Comparison of ENCODE assay signal across 27 mouse cellular contexts in genomic region chr3:50899830-50900350, GRCm38 (mm10).
DNase-seq lines count a peak whose midpoint lies in the region; ATAC-seq lines count a peak whose summit lies in the region.
"Had no signal": no experiment of that assay in that cellular context is flagged by ENCODE, and none has a peak within 500 bp of the region (broad histone marks: within the 10 kb centered on the region; RNA-seq: fewer than 3 reads in every experiment).

No protein-coding gene starts in this region.

- no peak for ATAC-seq in heart, embryonic 12.5 days (ENCODE audit: insufficient number of reproducible peaks, low FRiP score)
- ATAC-seq: forebrain, embryonic 14.5 days; intestine, postnatal 0 days; liver, embryonic 12.5 days; liver, postnatal 0 days; midbrain, embryonic 16.5 days had no signal

- intact Hi-C loops in heart, postnatal 10 days (cut with DNase I): no loop called here

- no peak overlapping the region for H3K4me2 ChIP-seq in heart, embryonic 12.5 days
- H3K4me2 ChIP-seq: embryonic facial prominence, embryonic 12.5 days; hindbrain, embryonic 14.5 days; limb, embryonic 13.5 days; liver, embryonic 12.5 days; midbrain, embryonic 11.5 days; neural tube, embryonic 12.5 days had no signal

- 66% methylated on average over 7 of the region's 7 CpGs for WGBS in heart, embryonic 12.5 days

- 0 out of 2 replicates have a peak, but pooled peaks cover 6% of the 10 kb centered on the region for H3K4me1 ChIP-seq in heart, embryonic 12.5 days (replicated peaks)
- H3K4me1 ChIP-seq: liver, embryonic 12.5 days had no signal

- no peak overlapping the region for H3K4me3 ChIP-seq in heart, embryonic 12.5 days
- H3K4me3 ChIP-seq: embryonic facial prominence, embryonic 12.5 days; limb, embryonic 13.5 days; liver, embryonic 12.5 days; myocyte; neural tube, embryonic 12.5 days had no signal

- H3K27me3 ChIP-seq in heart, embryonic 12.5 days (replicated peaks): no peaks in the 10 kb centered on the region
- H3K27me3 ChIP-seq: embryonic facial prominence, embryonic 12.5 days; limb, embryonic 13.5 days; neural tube, embryonic 12.5 days had no signal

- no peak overlapping the region for H3K9ac ChIP-seq in heart, embryonic 12.5 days
- H3K9ac ChIP-seq: embryonic facial prominence, embryonic 12.5 days; hindbrain, embryonic 14.5 days; limb, embryonic 13.5 days; liver, embryonic 12.5 days; liver, postnatal 0 days; neural tube, embryonic 12.5 days had no signal

- H3K36me3 ChIP-seq in heart, embryonic 12.5 days: no peaks in the 10 kb centered on the region
- H3K36me3 ChIP-seq: embryonic facial prominence, embryonic 12.5 days; limb, embryonic 13.5 days; liver, embryonic 12.5 days; neural tube, embryonic 12.5 days had no signal

- no peaks in the 10 kb centered on the region for H3K9me3 ChIP-seq in heart, embryonic 12.5 days (replicated peaks)
- H3K9me3 ChIP-seq: embryonic facial prominence, embryonic 12.5 days; limb, embryonic 13.5 days; liver, embryonic 12.5 days; neural tube, embryonic 12.5 days had no signal

- peak; percentile 2 for DNase-seq in heart, adult 8-10 months (ENCODE audit: low spot score)
- DNase-seq in heart, adult 18-20 months: no peak
- peak; percentile 12 to 24 for DNase-seq in heart, postnatal 10 days
- peak; percentile 34 for DNase-seq in cerebellum, adult 9-11 months
- DNase-seq in cerebellum, postnatal 36 days: peak; percentile 17 to 41
- DNase-seq in layer of hippocampus, adult 9-11 months: no peak
- DNase-seq: B cell, adult 2 months; embryo, embryonic 11 days; gastrocnemius, postnatal 14 days; kidney, adult 9 months; kidney, postnatal 10 days; liver, postnatal 0 days; lung, postnatal 36 days; right cerebral cortex, adult 18-20 months; spleen, adult 18-20 months; thymus, postnatal 14 days had no signal

- H3K27ac ChIP-seq in heart, embryonic 12.5 days (ENCODE audit: poor library complexity, severe bottlenecking): no peak overlapping the region
- H3K27ac ChIP-seq: embryonic facial prominence, embryonic 12.5 days; hindbrain, embryonic 14.5 days; limb, embryonic 13.5 days; liver, embryonic 12.5 days; neural tube, embryonic 12.5 days had no signal

Comparison
In these comparisons a context has a peak if more than half of its experiments do, and no peak if none do; other contexts are left out.
1. DNase-seq: peak in heart, adult 8-10 months (single experiment), heart, postnatal 10 days (2 of 2), cerebellum, adult 9-11 months (single experiment) and cerebellum, postnatal 36 days (2 of 2); none in heart, adult 18-20 months (0 of 2) and layer of hippocampus, adult 9-11 months (single experiment).